Mouse (Mus musculus) erythroblast, embryonic 14.5 days (primary cell): Measurements from ENCODE around the gene Itprid1.

Source experiments
- GATA1 ChIP-seq: IDR thresholded peaks from 2 replicates; pipeline ENCODE4 v1.6.1; 2012; ENCODE audit warnings: low read length, inconsistent platforms, mixed read lengths
- TAL1 ChIP-seq: IDR thresholded peaks from 3 replicates; pipeline ENCODE4 v1.6.1; 2012; ENCODE audit warnings: low read length, inconsistent platforms, mixed read lengths

GRCm38 (mm10) chr6:56025533-56025932 is 188.8 kb downstream of the Itprid1 start:
- no peak for TF ChIP-seq TAL1
- TF ChIP-seq GATA1, result no peak
